Mouse (Mus musculus): ENCODE measurements around the gene Timp3. TPM values are rescaled to one million over a fixed set of nuclear protein-coding genes. Genes with fewer than 3 reads are reported as not detected.
"Not testable (repeated sequence)": the region's sequence is repeated elsewhere in the genome, so short reads cannot be mapped to it uniquely, and the experiment has no call there.

Gene Timp3
- polyA plus RNA-seq, 1 experiment from 2014 or later, result 81.4 TPM

- H3K36me3 ChIP-seq, result no peaks in the 10 kb centered on the region
- ATAC-seq (ENCODE audit: insufficient number of reproducible peaks, low FRiP score, low TSS enrichment, low read depth), result no peak
- peaks cover 6% of the 10 kb centered on the region for H3K4me1 ChIP-seq
- no peaks in the 10 kb centered on the region for H3K27me3 ChIP-seq
- H3K9ac ChIP-seq, result no peak overlapping the region
- no peaks in the 10 kb centered on the region for H3K9me3 ChIP-seq (replicated peaks)
- H3K27ac ChIP-seq (replicated peaks), result no peak overlapping the region
- 69% methylated on average over 11 of the region's 11 CpGs for WGBS
- H3K4me3 ChIP-seq (replicated peaks), result no peak overlapping the region
- H3K4me2 ChIP-seq (replicated peaks), result no peak overlapping the region
These were observed 75.7 kb downstream of the Timp3 start for GRCm38 (mm10) chr10:86375903-86376302.

DNA sequence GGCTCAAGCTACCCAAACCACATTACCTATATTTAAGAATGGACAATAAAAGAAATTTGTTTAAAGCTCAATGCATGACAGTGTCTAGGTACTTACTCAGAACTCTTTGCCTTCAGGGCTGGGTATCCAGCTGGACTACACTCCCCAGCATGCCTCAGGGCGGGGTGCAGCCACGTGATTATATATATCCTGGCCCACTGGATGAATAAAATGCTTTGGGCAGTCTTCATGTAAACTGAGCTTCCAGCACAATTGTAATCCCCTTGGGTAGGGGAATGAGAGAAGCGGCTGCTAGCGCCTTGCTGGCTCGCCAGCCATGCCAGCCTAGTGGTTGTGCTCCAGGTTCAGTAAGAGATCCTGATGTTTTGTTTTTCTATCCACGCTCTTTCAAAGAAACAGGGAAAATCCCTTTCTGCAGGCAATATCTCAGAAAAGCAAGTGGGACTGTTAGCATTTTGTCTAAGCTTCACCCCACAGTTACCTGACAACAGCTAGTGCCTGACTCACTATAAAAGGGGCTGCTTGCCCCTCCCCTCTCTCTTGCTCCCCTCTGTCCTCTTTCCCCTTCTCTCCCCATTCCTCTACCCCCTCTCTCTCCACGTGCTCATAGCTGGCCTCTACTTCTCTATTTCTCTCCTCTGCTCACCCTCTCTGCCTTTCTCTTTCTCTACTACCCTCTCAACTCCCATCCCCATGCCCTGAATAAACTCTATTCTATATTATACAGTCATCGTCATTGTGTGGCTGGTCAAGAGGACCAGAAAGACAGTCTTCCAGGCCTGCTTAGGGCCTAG, 76.4 kb downstream of the Timp3 start:
- no peak overlapping the region for H3K9ac ChIP-seq
- peaks cover 6% of the 10 kb centered on the region for H3K4me1 ChIP-seq
- H3K27ac ChIP-seq (replicated peaks), result no peak overlapping the region; the same call in 1 of the 2 replicates
- 41% methylated on average over 8 of the region's 8 CpGs for WGBS
- no peak overlapping the region for H3K4me3 ChIP-seq (replicated peaks)
- H3K4me2 ChIP-seq (replicated peaks), result peak overlapping the region; percentile 36
- no peaks in the 10 kb centered on the region for H3K36me3 ChIP-seq
- H3K9me3 ChIP-seq (replicated peaks), result no peaks in the 10 kb centered on the region
- H3K27me3 ChIP-seq, result no peaks in the 10 kb centered on the region
- ATAC-seq (ENCODE audit: insufficient number of reproducible peaks, low FRiP score, low TSS enrichment, low read depth), result peak; percentile 78

- H3K4me2 ChIP-seq (replicated peaks); H3K9ac ChIP-seq; H3K27me3 ChIP-seq; H3K27ac ChIP-seq (replicated peaks); H3K4me3 ChIP-seq (replicated peaks); H3K4me1 ChIP-seq; H3K36me3 ChIP-seq; H3K9me3 ChIP-seq (replicated peaks); ATAC-seq (ENCODE audit: insufficient number of reproducible peaks, low FRiP score, low TSS enrichment, low read depth): not testable (repeated sequence)
- WGBS, result 68% methylated on average over 2 of the region's 2 CpGs
These were observed 78.6 kb downstream of the Timp3 start for GRCm38 (mm10) chr10:86378803-86379202.

DNA sequence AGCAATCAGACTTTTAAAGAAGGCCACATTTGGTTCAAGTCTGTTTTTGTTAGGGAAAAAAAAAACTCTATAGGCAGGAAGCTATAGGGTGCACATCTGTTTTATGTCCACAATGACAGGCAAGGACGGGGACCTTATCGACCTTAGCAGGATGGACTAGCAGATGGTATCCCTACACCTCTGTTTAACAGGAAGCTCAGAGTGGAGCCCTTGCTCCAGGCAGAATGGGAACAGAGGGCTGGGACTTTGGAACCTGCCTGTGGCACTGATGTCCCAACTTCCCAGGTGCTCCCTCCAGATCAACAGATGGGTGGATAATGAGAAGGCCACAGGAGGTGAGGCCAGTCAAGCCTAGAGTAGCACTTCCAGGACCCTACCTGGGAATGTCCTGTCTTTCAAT, 80.5 kb downstream of the Timp3 start:
- H3K9me3 ChIP-seq (replicated peaks), result no peaks in the 10 kb centered on the region
- peaks cover 10% of the 10 kb centered on the region for H3K4me1 ChIP-seq
- no peak overlapping the region for H3K27ac ChIP-seq (replicated peaks)
- no peaks in the 10 kb centered on the region for H3K36me3 ChIP-seq
- no peak overlapping the region for H3K4me3 ChIP-seq (replicated peaks)
- ATAC-seq (ENCODE audit: insufficient number of reproducible peaks, low FRiP score, low TSS enrichment, low read depth), result no peak
- no peaks in the 10 kb centered on the region for H3K27me3 ChIP-seq
- no peak overlapping the region for H3K9ac ChIP-seq
- WGBS, result 38% methylated on average over 2 of the region's 2 CpGs
- no peak overlapping the region for H3K4me2 ChIP-seq (replicated peaks)

- peaks cover 6% of the 10 kb centered on the region; the same call in 1 of the 2 replicates for H3K4me1 ChIP-seq
- no peaks in the 10 kb centered on the region for H3K36me3 ChIP-seq
- H3K27me3 ChIP-seq, result no peaks in the 10 kb centered on the region
- H3K9me3 ChIP-seq (replicated peaks), result no peaks in the 10 kb centered on the region
- H3K27ac ChIP-seq (replicated peaks), result no peak overlapping the region
- no peak overlapping the region for H3K4me2 ChIP-seq (replicated peaks)
- WGBS, result 57% methylated on average over 9 of the region's 9 CpGs
- no peak for ATAC-seq (ENCODE audit: insufficient number of reproducible peaks, low FRiP score, low TSS enrichment, low read depth)
- H3K9ac ChIP-seq, result no peak overlapping the region
- no peak overlapping the region for H3K4me3 ChIP-seq (replicated peaks)
These were observed 81.2 kb downstream of the Timp3 start for GRCm38 (mm10) chr10:86381150-86381921.

DNA sequence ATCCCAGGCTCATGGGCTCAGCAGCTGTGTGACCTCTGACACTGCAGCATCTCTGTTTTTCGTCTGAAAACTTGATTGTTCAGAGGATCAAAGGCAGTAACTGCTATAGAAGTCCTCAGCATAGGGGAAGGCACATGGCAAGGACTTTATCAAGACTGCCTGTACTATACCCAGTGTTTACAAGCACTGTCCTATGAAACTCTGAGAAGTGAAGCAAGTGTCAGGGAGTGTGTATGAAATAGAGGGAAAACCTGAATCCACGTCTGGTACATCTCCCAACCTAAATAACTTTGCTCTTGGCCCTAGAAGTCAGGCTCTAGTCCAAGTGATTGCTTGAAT, 81.7 kb downstream of the Timp3 start:
- H3K4me3 ChIP-seq (replicated peaks), result no peak overlapping the region
- H3K4me2 ChIP-seq (replicated peaks), result no peak overlapping the region
- H3K9ac ChIP-seq, result no peak overlapping the region
- WGBS, result 33% methylated on average over 2 of the region's 2 CpGs
- 0 out of 2 replicates have a peak, but pooled peaks cover 6% of the 10 kb centered on the region for H3K4me1 ChIP-seq
- no peaks in the 10 kb centered on the region for H3K27me3 ChIP-seq
- no peaks in the 10 kb centered on the region for H3K36me3 ChIP-seq
- H3K27ac ChIP-seq (replicated peaks), result no peak overlapping the region
- H3K9me3 ChIP-seq (replicated peaks), result no peaks in the 10 kb centered on the region
- no peak for ATAC-seq (ENCODE audit: insufficient number of reproducible peaks, low FRiP score, low TSS enrichment, low read depth)

DNA sequence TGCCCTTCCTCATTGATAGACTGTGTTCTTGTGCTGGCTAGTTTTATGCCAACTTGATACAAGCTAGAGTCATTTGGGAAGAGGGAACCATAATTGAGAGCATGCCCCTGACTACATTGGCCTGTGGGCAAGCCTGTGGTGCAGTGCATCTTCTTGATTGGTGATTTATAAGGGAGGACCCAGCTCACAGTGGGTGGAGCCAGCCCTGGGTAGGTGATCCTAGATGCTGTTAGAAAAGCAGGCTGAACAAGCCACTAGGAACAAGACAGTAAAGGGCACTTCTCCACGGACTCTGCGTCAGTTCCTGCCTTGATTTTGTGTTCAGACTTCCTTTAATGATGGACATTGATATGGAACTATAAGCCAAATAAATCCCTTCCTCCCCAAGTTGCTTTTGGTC, 84.5 kb downstream of the Timp3 start:
- Histone ChIP-seq H3K4me2 (replicated peaks) (no peak overlapping the region), H3K9me3 (replicated peaks) (no peaks in the 10 kb centered on the region), H3K27ac (replicated peaks) (no peak overlapping the region), H3K4me1 (peaks cover 17% of the 10 kb centered on the region; the same call in 1 of the 2 replicates), H3K36me3 (no peaks in the 10 kb centered on the region), H3K27me3 (no peaks in the 10 kb centered on the region), H3K9ac (no peak overlapping the region), H3K4me3 (replicated peaks) (no peak overlapping the region)
- no peak for ATAC-seq (ENCODE audit: insufficient number of reproducible peaks, low FRiP score, low TSS enrichment, low read depth)
- 90% methylated on average over 2 of the region's 2 CpGs for WGBS

DNA sequence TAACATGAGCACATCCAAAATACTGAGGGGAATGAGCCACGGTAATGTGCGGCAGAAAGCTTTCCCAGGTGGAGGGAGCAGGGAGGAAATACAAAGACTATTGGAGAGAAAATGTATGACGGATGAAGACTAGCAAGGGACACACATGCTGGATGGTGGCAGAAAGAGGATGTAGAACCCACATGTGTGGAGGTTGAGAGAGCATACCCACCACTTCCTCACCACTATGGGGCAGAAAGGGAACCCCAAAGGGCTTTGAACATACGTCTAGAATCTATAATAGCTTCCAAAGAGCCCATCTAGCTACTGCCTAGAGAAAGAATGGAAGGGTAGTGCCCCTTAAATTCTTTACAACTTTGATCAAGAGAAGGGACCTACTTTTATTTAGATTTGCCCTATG, 85.5 kb downstream of the Timp3 start:
- H3K27me3 ChIP-seq, result no peaks in the 10 kb centered on the region
- peaks cover 17% of the 10 kb centered on the region; the same call in 1 of the 2 replicates for H3K4me1 ChIP-seq
- 44% methylated on average over 4 of the region's 4 CpGs for WGBS
- H3K36me3 ChIP-seq, result no peaks in the 10 kb centered on the region
- H3K4me3 ChIP-seq (replicated peaks), result no peak overlapping the region
- ATAC-seq (ENCODE audit: insufficient number of reproducible peaks, low FRiP score, low TSS enrichment, low read depth), result no peak
- no peak overlapping the region for H3K4me2 ChIP-seq (replicated peaks)
- H3K9me3 ChIP-seq (replicated peaks), result no peaks in the 10 kb centered on the region
- H3K27ac ChIP-seq (replicated peaks), result no peak overlapping the region
- H3K9ac ChIP-seq, result no peak overlapping the region

GRCm38 (mm10) chr10:86386232-86386631, 86.1 kb downstream of the Timp3 start:
- ATAC-seq (ENCODE audit: insufficient number of reproducible peaks, low FRiP score, low TSS enrichment, low read depth), result no peak
- Histone ChIP-seq H3K4me1 (peaks cover 17% of the 10 kb centered on the region; the same call in 1 of the 2 replicates), H3K9ac (no peak overlapping the region), H3K4me3 (replicated peaks) (no peak overlapping the region), H3K4me2 (replicated peaks) (no peak overlapping the region), H3K27ac (replicated peaks) (no peak overlapping the region), H3K36me3 (no peaks in the 10 kb centered on the region), H3K9me3 (replicated peaks) (no peaks in the 10 kb centered on the region), H3K27me3 (no peaks in the 10 kb centered on the region)
- 72% methylated on average over 4 of the region's 4 CpGs for WGBS

GRCm38 (mm10) chr10:86387821-86388440, 87.8 kb downstream of the Timp3 start:
- no peak overlapping the region for H3K9ac ChIP-seq
- no peaks in the 10 kb centered on the region for H3K36me3 ChIP-seq
- H3K4me1 ChIP-seq, result peaks cover 17% of the 10 kb centered on the region; the same call in 1 of the 2 replicates
- H3K27me3 ChIP-seq, result no peaks in the 10 kb centered on the region
- H3K4me2 ChIP-seq (replicated peaks), result no peak overlapping the region
- H3K9me3 ChIP-seq (replicated peaks), result no peaks in the 10 kb centered on the region
- H3K27ac ChIP-seq (replicated peaks), result no peak overlapping the region
- no peak for ATAC-seq (ENCODE audit: insufficient number of reproducible peaks, low FRiP score, low TSS enrichment, low read depth)
- 57% methylated on average over 5 of the region's 5 CpGs for WGBS
- H3K4me3 ChIP-seq (replicated peaks), result no peak overlapping the region

DNA sequence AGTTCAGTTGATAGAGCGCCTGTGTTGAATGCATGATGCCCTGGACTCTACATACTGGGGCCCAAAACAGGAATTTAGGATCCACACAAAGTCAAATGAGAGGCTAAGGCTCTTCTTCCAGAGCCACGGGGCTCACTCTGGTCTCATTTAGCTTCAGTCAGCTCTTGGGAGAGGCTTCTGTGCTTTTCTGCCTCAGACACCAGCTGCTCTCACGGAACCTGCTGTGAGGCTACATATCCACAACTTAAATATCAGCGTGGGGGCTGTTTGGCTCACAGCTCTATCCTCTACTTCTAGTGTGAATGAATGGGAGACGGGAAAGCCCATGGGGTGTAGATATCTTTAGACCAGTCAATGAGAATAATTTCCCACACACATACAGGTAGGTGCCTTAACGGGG, 88.6 kb downstream of the Timp3 start:
- Histone ChIP-seq H3K4me1 (peaks cover 17% of the 10 kb centered on the region; the same call in 1 of the 2 replicates), H3K27ac (replicated peaks) (no peak overlapping the region), H3K9me3 (replicated peaks) (no peaks in the 10 kb centered on the region), H3K4me3 (replicated peaks) (no peak overlapping the region), H3K27me3 (no peaks in the 10 kb centered on the region), H3K4me2 (replicated peaks) (no peak overlapping the region), H3K36me3 (no peaks in the 10 kb centered on the region), H3K9ac (no peak overlapping the region)
- WGBS, result 73% methylated on average over 6 of the region's 6 CpGs
- ATAC-seq (ENCODE audit: insufficient number of reproducible peaks, low FRiP score, low TSS enrichment, low read depth), result no peak
